Mouse (Mus musculus) heart, adult 18-20 months (tissue): Measurements from ENCODE around the gene Lamtor3. TPM values are rescaled to one million over a fixed set of nuclear protein-coding genes. Genes with fewer than 3 reads are reported as not detected.
"Not testable (repeated sequence)": the region's sequence is repeated elsewhere in the genome, so short reads cannot be mapped to it uniquely, and the experiment has no call there.

Experiments used
- DNase-seq, 2 experiments: peaks; one replicate each; pipeline ENCODE4 v3.0.0; 2021 to 2022; ENCODE audit warnings: mixed read lengths in 1 of 2
- long read RNA-seq, 2 experiments: library from polyadenylated mRNA; stranded (forward); transcript quantifications; one replicate each; pipeline ENCODE4 v2.0.0; 2021
- total RNA-seq, 2 experiments: library from RNA; stranded (reverse); gene quantifications; 2 replicates each; pipeline ENCODE4 v1.2.3; 2021

The Lamtor3 gene
- 10 to 100 TPM; 93.5 to 93.8 TPM for total RNA-seq
- long read RNA-seq, experiment 1, transcript Lamtor3-208 (1 exons, 2,726 nt): minor isoform, 5 of 101 reads
- long read RNA-seq, experiment 1, transcript Lamtor3-201 (7 exons, 1,295 nt): major isoform, 82 of 101 reads
- long read RNA-seq, experiment 1, partial matches to known transcripts: 8 of 101 reads
- long read RNA-seq, experiment 1, other reads (novel, unspliced or antisense): 6 of 101 reads
- long read RNA-seq, experiment 2, transcript Lamtor3-201 (7 exons, 1,295 nt): major isoform, 49 of 63 reads
- long read RNA-seq, experiment 2, transcript Lamtor3-208 (1 exons, 2,726 nt): minor isoform, 6 of 63 reads
- long read RNA-seq, experiment 2, partial matches to known transcripts: 4 of 63 reads
- long read RNA-seq, experiment 2, other reads (novel, unspliced or antisense): 4 of 63 reads

DNA sequence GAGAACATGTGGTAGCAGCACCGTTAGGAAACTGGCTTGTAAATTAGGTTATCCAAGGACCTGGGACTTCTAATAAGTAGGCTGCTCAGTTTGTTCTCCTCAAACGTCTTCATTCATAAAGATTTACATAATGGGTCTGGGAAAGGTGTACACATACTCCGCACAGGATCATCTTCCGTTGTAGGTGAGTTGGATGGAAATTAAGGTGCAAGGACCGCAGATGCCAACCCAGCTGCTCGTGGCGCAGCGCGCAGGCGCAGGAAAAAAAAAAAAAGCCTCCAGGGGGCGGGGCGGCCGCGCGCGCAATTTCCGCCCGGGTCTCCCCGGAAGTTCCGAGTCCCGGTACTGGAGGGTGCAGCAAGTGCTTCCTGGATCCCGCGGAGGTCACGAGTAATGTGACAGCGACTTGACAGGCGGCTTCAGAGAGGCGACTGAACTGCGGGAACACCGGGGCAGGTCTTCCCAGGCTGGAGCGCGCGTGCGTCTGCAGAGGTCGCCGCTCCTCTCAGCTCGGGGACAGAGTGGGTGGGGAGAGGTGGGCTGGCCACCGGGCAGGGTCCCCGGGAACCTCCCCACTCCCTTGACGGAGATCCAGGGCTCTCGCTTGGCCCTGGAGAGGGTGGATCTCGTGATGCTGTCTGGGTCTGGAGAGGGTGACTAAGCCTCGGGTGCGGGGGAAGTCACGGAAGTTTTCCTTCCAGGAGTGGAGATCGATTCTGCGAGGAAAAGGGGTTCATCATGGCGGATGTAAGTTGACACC, at the start of gene Lamtor3:
Gene Lamtor3, plus strand, starts transcription at position 335 of the 760 bp plus-strand sequence.
- DNase-seq: peak; percentile 88 to 90

GRCm38 (mm10) chr3:137869395-137869794, 48.9 kb upstream of the Lamtor3 start:
- DNase-seq: peak in 1 of 2 experiments; percentile 47

- DNase-seq: no peak
Observed at GRCm38 (mm10) chr3:137879313-137879712, 39.0 kb upstream of the Lamtor3 start.

GRCm38 (mm10) chr3:137880109-137880748, 38.1 kb upstream of the Lamtor3 start:
- peak in 1 of 2 experiments; percentile 11 for DNase-seq

DNA sequence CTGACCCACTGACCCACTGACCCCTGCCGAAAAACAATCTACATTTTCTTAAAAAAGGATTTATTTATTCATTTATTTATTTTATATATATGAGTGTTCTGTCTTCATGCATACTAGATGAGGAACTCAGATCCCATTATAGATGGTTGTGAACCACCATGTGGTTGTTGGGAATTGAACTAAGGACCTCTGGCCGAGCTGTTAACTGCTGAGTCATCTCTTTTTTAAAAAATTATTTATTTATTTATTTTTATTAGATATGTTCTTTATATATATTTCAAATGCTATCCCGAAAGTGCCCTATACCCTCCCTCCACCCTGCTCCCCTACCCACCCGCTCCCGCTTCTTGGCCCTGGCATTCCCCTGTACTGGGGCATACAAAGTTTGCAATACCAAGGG, 37.2 kb upstream of the Lamtor3 start:
- no peak for DNase-seq

- DNase-seq: no peak
Observed at GRCm38 (mm10) chr3:137887961-137888360, 30.3 kb upstream of the Lamtor3 start.

DNA sequence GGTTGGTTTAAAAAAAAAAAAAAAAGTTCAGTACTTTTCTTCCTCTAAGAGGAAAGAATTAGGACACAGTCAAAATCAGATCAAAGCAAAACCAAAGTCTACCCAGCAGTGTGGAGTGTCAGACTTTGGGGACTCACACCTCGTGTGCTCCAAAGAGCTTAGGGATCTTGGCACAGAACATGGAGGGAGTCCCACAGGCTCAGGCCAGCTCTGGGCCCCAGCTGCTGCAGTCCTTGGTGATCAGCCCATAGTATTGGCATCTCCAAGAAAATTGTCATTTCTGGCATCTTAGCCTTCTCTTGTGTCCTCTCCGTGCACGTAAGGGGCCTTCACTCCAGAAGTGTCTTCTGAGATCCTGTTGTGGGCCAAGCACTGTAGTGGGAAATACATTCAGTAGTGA, 27.2 kb upstream of the Lamtor3 start:
- no peak for DNase-seq

DNA sequence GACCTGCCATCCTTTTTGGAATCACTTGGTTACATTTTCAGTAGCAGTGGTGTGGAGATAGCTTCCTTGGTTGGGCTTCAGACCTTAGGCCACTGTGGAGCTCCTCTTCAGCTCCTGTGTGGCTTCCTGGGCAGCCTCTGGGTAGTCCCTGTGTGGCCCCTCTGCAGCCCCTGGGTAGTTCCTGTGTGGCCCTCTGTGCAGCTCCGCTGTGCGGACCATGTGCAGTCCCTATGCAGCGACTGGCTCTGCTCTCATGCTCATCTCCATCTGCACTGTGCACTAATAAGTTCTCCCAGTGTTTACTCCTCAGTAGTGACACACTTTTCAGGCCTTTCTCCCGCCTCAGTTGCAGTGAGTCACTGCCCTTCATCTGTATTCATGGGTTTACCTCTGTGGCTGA, 26.2 kb upstream of the Lamtor3 start:
- DNase-seq: no peak

DNA sequence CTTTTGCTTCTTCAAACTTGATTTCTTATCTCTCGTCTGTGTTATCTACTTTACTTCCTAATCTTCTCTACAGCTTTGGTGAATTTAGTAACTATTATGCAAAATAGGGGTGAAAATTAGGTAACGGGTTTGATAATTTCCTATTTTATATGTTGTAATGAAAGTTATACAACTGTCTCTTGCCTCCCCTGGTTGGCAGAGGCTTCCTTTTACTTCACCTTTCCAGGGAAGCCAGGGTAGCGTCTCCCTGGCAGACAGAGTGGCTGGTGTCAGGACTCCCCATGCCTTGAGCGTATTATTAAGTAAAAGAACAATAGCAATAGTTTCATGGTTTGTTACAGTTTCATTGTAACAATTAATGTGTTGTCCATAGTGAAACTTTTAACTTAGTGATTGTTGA, 24.5 kb upstream of the Lamtor3 start:
- DNase-seq: no peak

- no peak for DNase-seq
Observed at GRCm38 (mm10) chr3:137895196-137895595, 23.1 kb upstream of the Lamtor3 start.

DNA sequence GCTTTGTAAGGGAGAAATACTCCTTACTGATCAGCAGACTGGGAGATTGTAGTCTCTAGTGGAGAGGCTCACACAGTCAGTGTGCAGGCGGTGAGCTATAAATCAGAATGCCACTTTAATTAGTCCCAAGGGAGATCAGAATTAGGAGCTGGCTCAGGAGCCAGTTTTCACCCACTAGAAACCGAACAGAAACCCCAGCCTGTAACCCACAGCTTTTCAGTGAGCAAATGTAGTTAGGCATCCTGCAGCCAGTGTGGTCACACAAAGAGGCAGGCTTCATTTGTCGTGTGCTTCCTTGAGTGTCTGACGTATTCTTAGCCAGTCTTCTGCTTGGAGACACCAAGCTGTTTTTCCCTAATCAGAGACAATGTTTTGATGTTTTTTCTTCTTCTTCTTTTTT, 21.9 kb upstream of the Lamtor3 start:
- DNase-seq: no peak

DNA sequence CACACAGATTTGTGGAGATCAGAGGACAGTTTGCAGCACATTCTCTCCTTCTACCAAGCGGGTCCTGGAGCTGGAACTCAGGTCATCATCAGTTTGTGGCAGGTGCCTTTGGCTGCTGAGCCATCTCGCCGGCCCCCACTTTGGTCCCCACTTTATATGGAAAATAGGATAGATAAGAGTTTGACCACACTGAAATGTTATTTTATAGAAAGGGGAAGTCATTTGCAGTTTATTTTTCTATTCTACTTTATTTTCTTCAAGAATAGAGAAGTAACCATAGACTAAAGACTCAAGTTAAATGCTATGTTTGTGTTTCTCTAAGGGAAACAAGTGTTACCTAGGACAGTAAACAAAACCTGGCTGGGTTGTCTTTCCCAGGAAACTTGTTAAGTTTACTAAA, 21.4 kb upstream of the Lamtor3 start:
- no peak for DNase-seq

DNA sequence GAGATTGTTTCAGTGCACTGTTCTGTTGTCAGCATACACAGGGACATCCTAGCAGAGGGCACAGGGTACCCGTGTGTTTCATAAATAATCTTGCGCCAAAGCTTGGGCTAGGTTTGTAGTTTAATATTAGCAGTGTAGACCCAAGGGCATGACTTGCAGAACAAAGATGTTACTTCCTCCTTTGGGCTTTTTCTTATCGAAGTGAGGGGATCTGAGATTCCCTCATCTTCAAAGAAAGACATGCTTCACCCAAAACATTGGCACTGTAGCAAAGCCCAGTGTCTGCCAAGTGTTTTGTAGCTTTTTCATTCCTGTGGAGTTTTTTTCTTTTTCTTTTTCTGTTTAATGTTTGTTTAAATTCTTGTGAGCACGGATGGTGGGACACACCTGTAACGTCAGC, 20.6 kb upstream of the Lamtor3 start:
- no peak for DNase-seq

DNA sequence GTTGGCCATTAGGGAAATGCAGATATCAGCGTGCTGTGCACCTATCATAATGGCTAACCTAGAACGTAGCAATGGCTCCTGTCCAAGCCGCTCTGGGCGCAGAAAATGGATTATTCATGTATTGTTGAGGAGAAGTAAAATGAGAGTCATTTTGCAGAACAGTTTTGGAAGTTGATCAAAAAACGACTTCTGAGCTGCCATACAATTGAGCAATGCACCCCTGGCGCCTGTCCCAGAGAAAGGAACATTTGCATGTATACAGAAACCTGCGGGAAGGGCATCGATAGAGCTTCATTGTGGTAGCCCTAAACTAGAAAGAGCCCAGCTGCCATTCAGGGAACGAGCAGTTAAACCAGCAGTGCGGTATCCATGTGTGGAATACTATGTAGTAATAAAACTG, 18.2 kb upstream of the Lamtor3 start:
- DNase-seq: no peak

- no peak for DNase-seq
Observed at GRCm38 (mm10) chr3:137913093-137913492, 5.2 kb upstream of the Lamtor3 start.

GRCm38 (mm10) chr3:137914567-137914966, 3.7 kb upstream of the Lamtor3 start:
- DNase-seq: not testable (repeated sequence)

GRCm38 (mm10) chr3:137917694-137918171, 573 bp upstream of the Lamtor3 start:
- peak in 1 of 2 experiments; percentile 15 for DNase-seq

DNA sequence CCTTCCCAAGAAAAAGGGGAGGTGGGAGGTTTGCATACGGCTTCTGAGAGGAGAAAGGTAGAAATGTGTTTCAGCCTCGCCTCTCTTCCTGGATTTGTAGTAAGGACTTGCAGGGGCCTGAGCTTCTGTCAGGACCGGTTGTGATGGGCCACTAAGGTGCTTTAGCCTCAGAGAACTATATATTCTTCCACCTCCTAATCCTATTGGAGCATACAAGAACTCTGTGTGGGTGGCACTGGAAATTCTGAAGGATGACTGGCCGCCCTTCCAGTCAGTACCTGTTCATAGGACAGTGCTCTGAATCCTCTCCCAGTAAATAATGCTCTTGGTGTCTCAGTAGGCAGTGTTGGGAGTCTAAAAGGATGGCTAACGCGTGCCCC, 616 bp downstream of the Lamtor3 start:
- no peak for DNase-seq

- DNase-seq: no peak
Observed at GRCm38 (mm10) chr3:137919398-137919797, 1.1 kb downstream of the Lamtor3 start.

DNA sequence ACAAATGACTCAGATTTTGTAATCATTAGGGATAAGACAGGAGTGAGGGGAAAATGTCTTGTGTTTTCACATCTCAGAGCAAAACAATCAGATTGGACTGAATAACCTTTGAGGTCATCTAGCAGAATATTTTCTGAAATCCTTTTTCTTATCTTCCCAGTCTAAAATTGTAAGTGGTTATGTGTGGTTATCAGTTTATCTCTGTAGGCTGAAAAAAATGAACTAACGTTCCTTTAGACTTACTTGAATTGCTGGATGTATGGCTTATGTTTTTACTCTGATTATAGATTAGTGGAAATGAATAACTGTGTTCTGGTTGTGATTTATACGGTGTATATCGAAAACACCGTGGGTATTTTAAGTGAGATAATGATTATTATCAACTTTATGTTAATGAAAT, 2.3 kb downstream of the Lamtor3 start:
- no peak for DNase-seq

- no peak for DNase-seq
Observed at GRCm38 (mm10) chr3:137927010-137927409, 8.7 kb downstream of the Lamtor3 start.

DNA sequence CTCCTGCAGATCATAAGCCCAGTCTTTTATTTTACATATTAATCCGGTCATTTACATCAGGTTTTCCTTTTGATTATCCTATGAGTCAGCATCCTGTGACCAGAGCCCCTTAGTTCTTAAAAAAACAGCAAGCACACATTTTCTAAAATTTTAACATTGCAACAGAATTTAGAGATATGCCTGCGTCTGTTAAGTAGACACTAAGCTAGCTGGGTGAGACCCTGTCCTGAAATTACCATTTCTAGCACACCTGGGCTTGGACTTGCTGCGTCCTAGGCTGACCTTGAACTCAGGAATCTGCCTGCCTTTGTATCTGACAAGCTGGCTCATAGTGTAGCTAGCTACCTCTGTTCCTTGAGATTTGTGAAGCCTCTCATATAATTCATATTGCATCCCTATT, 11.6 kb downstream of the Lamtor3 start:
- DNase-seq: no peak

- no peak for DNase-seq
Observed at GRCm38 (mm10) chr3:137932748-137933147, 14.4 kb downstream of the Lamtor3 start.
